Mouse (Mus musculus): ENCODE results near the gene Kalrn. TPM values are rescaled to one million over a fixed set of nuclear protein-coding genes. Genes with fewer than 3 reads are reported as not detected.

Kalrn gene
- polyA plus RNA-seq, 1 experiment: 0.15 TPM

GRCm38 (mm10) chr16:34525205-34525604, 48.1 kb downstream of the Kalrn start:
- Histone ChIP-seq H3K27me3 (ENCODE audit: control insufficient read depth) (no peaks in the 10 kb centered on the region), H3K4me3 (replicated peaks) (no peak overlapping the region), H3K36me3 (ENCODE audit: control insufficient read depth) (no peaks in the 10 kb centered on the region), H3K4me1 (ENCODE audit: control insufficient read depth) (no peaks in the 10 kb centered on the region), H3K9me3 (ENCODE audit: control insufficient read depth, low read length) (no peaks in the 10 kb centered on the region)
- no peak for TF ChIP-seq TAL1 (IDR thresholded peaks at IDR 0.05; ENCODE audit: low read length)

DNA sequence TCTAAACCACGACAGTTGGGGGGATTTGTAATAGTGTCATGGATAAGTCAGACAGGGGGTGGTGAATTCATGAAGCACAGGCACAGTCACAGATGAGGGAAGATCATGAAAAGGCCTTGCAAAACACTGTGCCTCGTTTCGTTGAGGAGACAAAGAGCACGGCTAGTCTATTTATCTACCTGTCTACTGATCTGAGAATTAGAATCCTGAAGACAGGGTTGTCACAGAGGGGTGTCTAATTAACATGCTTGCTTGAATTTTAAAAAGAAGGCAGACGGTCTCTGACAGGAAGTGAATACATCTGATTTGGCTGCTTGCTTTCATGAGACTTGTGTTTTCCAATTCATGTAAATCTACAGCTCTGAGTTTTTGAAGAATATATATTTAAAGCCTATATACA, 52.3 kb downstream of the Kalrn start:
- Histone ChIP-seq H3K36me3 (ENCODE audit: control insufficient read depth) (no peaks in the 10 kb centered on the region), H3K4me3 (replicated peaks) (no peak overlapping the region), H3K27me3 (ENCODE audit: control insufficient read depth) (no peaks in the 10 kb centered on the region), H3K4me1 (ENCODE audit: control insufficient read depth) (no peaks in the 10 kb centered on the region), H3K9me3 (ENCODE audit: control insufficient read depth, low read length) (no peaks in the 10 kb centered on the region)
- no peak for TF ChIP-seq TAL1 (IDR thresholded peaks at IDR 0.05; ENCODE audit: low read length)
- TF ChIP-seq GATA1 (IDR thresholded peaks at IDR 0.05; ENCODE audit: low read length): no peak

GRCm38 (mm10) chr16:34516891-34517398, 56.4 kb downstream of the Kalrn start:
- Histone ChIP-seq H3K9me3 (ENCODE audit: control insufficient read depth, low read length) (no peaks in the 10 kb centered on the region), H3K4me3 (replicated peaks) (no peak overlapping the region), H3K27me3 (ENCODE audit: control insufficient read depth) (no peaks in the 10 kb centered on the region), H3K36me3 (ENCODE audit: control insufficient read depth) (no peaks in the 10 kb centered on the region), H3K4me1 (ENCODE audit: control insufficient read depth) (no peaks in the 10 kb centered on the region)
- TF ChIP-seq TAL1 (IDR thresholded peaks at IDR 0.05; ENCODE audit: low read length) (no peak), GATA1 (IDR thresholded peaks at IDR 0.05; ENCODE audit: low read length) (no peak)

DNA sequence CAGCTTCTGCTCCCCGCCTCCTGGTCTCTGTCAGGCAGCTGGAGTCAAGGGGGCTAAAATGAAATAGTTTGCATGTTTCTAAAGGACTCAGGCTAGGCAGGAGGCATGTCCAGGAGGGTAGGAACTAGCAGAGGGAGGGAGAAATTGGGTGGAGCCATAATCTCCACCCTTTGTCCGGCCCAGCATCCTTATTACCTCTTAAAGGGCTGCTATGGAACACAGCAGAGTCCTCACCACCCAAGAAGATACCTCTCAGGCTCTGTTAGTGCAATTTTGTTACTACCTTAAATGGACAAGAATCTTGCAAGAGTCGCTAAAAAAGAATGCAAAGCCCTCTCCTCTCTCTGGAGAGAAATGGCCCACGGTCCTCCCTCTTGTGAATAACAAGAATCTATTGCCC, 57.8 kb downstream of the Kalrn start:
- TF ChIP-seq GATA1 (IDR thresholded peaks at IDR 0.05; ENCODE audit: low read length): no peak
- no peak for TF ChIP-seq TAL1 (IDR thresholded peaks at IDR 0.05; ENCODE audit: low read length)
- Histone ChIP-seq H3K4me3 (replicated peaks) (no peak overlapping the region), H3K4me1 (ENCODE audit: control insufficient read depth) (no peaks in the 10 kb centered on the region), H3K36me3 (ENCODE audit: control insufficient read depth) (no peaks in the 10 kb centered on the region), H3K27me3 (ENCODE audit: control insufficient read depth) (no peaks in the 10 kb centered on the region), H3K9me3 (ENCODE audit: control insufficient read depth, low read length) (no peaks in the 10 kb centered on the region)

DNA sequence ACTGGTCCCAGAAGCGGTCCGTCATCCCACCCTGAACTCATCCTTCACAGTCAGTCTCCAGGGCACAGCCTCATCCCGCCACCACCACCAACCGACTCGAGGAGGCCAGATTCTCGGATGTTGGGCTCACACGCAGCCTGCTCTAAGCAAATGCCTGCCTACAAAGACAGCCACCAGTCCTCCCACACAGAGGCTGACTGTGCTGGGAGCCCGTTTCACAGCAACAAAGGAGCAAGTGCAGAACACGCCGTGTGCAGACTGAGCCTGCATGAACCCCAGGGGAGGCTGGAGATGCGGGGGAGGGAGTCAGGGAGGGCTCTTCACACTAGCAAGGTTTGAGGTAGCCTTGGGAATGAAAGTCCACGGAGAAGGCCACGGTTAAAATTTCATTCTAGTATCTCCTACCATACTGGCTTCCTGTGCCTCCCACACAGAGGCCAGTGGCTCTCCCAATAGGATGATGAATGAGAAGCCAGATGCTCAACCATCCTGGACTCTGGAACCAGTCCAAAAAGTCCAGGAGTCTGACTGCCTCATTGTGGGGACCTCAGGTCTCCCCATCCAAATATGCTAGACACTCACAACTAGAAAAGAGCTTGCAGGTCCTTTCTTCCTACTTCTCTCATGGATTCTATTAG, 59.3 kb downstream of the Kalrn start:
- no peaks in the 10 kb centered on the region for H3K9me3 ChIP-seq (ENCODE audit: control insufficient read depth, low read length)
- H3K4me3 ChIP-seq (replicated peaks): no peak overlapping the region
- H3K36me3 ChIP-seq (ENCODE audit: control insufficient read depth): no peaks in the 10 kb centered on the region
- H3K27me3 ChIP-seq (ENCODE audit: control insufficient read depth): no peaks in the 10 kb centered on the region
- no peaks in the 10 kb centered on the region for H3K4me1 ChIP-seq (ENCODE audit: control insufficient read depth)
- no peak for TF ChIP-seq GATA1 (IDR thresholded peaks at IDR 0.05; ENCODE audit: low read length)
- no peak for TF ChIP-seq TAL1 (IDR thresholded peaks at IDR 0.05; ENCODE audit: low read length)

GRCm38 (mm10) chr16:34512326-34512725, 61.0 kb downstream of the Kalrn start:
- Histone ChIP-seq H3K9me3 (ENCODE audit: control insufficient read depth, low read length) (no peaks in the 10 kb centered on the region), H3K4me1 (ENCODE audit: control insufficient read depth) (no peaks in the 10 kb centered on the region), H3K36me3 (ENCODE audit: control insufficient read depth) (no peaks in the 10 kb centered on the region), H3K27me3 (ENCODE audit: control insufficient read depth) (no peaks in the 10 kb centered on the region), H3K4me3 (replicated peaks) (no peak overlapping the region)
- TF ChIP-seq TAL1 (IDR thresholded peaks at IDR 0.05; ENCODE audit: low read length): no peak
- TF ChIP-seq GATA1 (IDR thresholded peaks at IDR 0.05; ENCODE audit: low read length): no peak

GRCm38 (mm10) chr16:34508125-34508524, 65.2 kb downstream of the Kalrn start:
- no peak overlapping the region for H3K4me3 ChIP-seq (replicated peaks)
- no peaks in the 10 kb centered on the region for H3K27me3 ChIP-seq (ENCODE audit: control insufficient read depth)
- TF ChIP-seq TAL1 (IDR thresholded peaks at IDR 0.05; ENCODE audit: low read length): no peak
- no peak for TF ChIP-seq GATA1 (IDR thresholded peaks at IDR 0.05; ENCODE audit: low read length)
- H3K4me1 ChIP-seq (ENCODE audit: control insufficient read depth): no peaks in the 10 kb centered on the region
- H3K36me3 ChIP-seq (ENCODE audit: control insufficient read depth): no peaks in the 10 kb centered on the region
- H3K9me3 ChIP-seq (ENCODE audit: control insufficient read depth, low read length): no peaks in the 10 kb centered on the region

GRCm38 (mm10) chr16:34506048-34506447, 67.3 kb downstream of the Kalrn start:
- TF ChIP-seq GATA1 (IDR thresholded peaks at IDR 0.05; ENCODE audit: low read length) (no peak), TAL1 (IDR thresholded peaks at IDR 0.05; ENCODE audit: low read length) (no peak)
- Histone ChIP-seq H3K4me3 (replicated peaks) (no peak overlapping the region), H3K4me1 (ENCODE audit: control insufficient read depth) (no peaks in the 10 kb centered on the region), H3K36me3 (ENCODE audit: control insufficient read depth) (no peaks in the 10 kb centered on the region), H3K27me3 (ENCODE audit: control insufficient read depth) (no peaks in the 10 kb centered on the region), H3K9me3 (ENCODE audit: control insufficient read depth, low read length) (no peaks in the 10 kb centered on the region)

- Histone ChIP-seq H3K4me1 (ENCODE audit: control insufficient read depth) (no peaks in the 10 kb centered on the region), H3K9me3 (ENCODE audit: control insufficient read depth, low read length) (no peaks in the 10 kb centered on the region), H3K36me3 (ENCODE audit: control insufficient read depth) (no peaks in the 10 kb centered on the region), H3K4me3 (replicated peaks) (no peak overlapping the region), H3K27me3 (ENCODE audit: control insufficient read depth) (no peaks in the 10 kb centered on the region)
- TF ChIP-seq GATA1 (IDR thresholded peaks at IDR 0.05; ENCODE audit: low read length): no peak
- TF ChIP-seq TAL1 (IDR thresholded peaks at IDR 0.05; ENCODE audit: low read length): no peak
These were observed 69.1 kb downstream of the Kalrn start for GRCm38 (mm10) chr16:34504250-34504649.

DNA sequence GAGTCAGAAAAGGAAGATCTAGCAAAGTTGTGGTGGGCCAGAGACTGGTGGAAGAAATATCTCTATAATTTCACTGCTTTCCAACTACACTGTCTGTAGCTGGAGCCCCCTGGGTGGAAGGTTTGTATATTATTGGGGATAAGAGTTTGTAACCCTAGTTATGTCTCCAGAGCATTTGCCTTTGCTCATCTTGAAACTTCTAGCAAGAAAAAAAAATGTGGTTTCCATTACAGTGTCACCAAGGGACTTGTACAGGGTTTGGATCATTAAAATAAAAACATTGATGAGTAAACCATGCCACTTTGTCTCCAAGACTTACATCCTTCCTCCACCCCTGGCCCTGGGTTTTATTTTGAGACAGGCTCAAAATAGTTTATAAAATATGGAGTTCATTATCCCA, 71.2 kb downstream of the Kalrn start:
- Histone ChIP-seq H3K4me3 (replicated peaks) (no peak overlapping the region), H3K36me3 (ENCODE audit: control insufficient read depth) (no peaks in the 10 kb centered on the region), H3K9me3 (ENCODE audit: control insufficient read depth, low read length) (no peaks in the 10 kb centered on the region), H3K27me3 (ENCODE audit: control insufficient read depth) (no peaks in the 10 kb centered on the region), H3K4me1 (ENCODE audit: control insufficient read depth) (no peaks in the 10 kb centered on the region)
- TF ChIP-seq TAL1 (IDR thresholded peaks at IDR 0.05; ENCODE audit: low read length): no peak
- TF ChIP-seq GATA1 (IDR thresholded peaks at IDR 0.05; ENCODE audit: low read length): no peak
